Mouse (Mus musculus) MEL (cell line): ENCODE measurements at regions not wholly inside any gene's neighbourhood (a gene's known extent, or its start where the extent isn't known, plus 50 kb on each side); places are given as distances from the start of the nearest gene placed in this dataset.
A peak's percentile ranks its signal among the peaks of the same experiment; 100 is the strongest.

Experiments
- CHD2 ChIP-seq: IDR thresholded peaks from 2 replicates; pipeline ENCODE4 v1.6.1; 2011; ENCODE audit warnings: low read length, improper control_type of control experiment
- CTCF ChIP-seq, 3 experiments: IDR thresholded peaks in 2 of 3; conservative IDR thresholded peaks in 1 of 3; 2 replicates each; pipeline ENCODE4 v1.5.1; 2011 to 2012; ENCODE audit warnings: low read length in 3 of 3, low read depth in 2 of 3, mild to moderate bottlenecking in 2 of 3, improper control_type of control experiment in 1 of 3, inconsistent platforms in 1 of 3, mixed read lengths in 1 of 3, moderate library complexity in 1 of 3; ENCODE audit not compliant: control insufficient read depth in 1 of 3, insufficient read depth in 1 of 3, poor library complexity in 1 of 3, severe bottlenecking in 1 of 3
- EP300 ChIP-seq, 2 experiments: IDR thresholded peaks; 2 replicates each; pipeline ENCODE4 v1.6.1; 2011; ENCODE audit warnings: improper control_type of control experiment in 2 of 2, low read length in 2 of 2, low read depth in 1 of 2, mild to moderate bottlenecking in 1 of 2
- KAT2A ChIP-seq: conservative IDR thresholded peaks from 2 replicates; pipeline ENCODE4 v1.6.1; 2012; ENCODE audit warnings: low read depth, low read length, improper control_type of control experiment, inconsistent platforms
- MAFK ChIP-seq: IDR thresholded peaks from 2 replicates; pipeline ENCODE4 v1.6.1; 2011; ENCODE audit warnings: low read depth, mild to moderate bottlenecking, low read length, improper control_type of control experiment, borderline replicate concordance
- POLR2A ChIP-seq, 2 experiments: IDR thresholded peaks; 2 replicates each; pipeline ENCODE4 v1.6.1; 2011 to 2012; ENCODE audit warnings: low read length in 2 of 2, mild to moderate bottlenecking in 2 of 2, control low read depth in 1 of 2, improper control_type of control experiment in 1 of 2, low read depth in 1 of 2, moderate library complexity in 1 of 2; ENCODE audit not compliant: control insufficient read depth in 1 of 2, insufficient read depth in 1 of 2, poor library complexity in 1 of 2
- POLR2AphosphoS2 ChIP-seq: IDR thresholded peaks from 2 replicates; pipeline ENCODE4 v1.6.1; 2011; ENCODE audit warnings: low read length, improper control_type of control experiment
- ZC3H11A ChIP-seq: IDR thresholded peaks from 2 replicates; pipeline ENCODE4 v1.6.1; 2012; ENCODE audit warnings: low read depth, mild to moderate bottlenecking, inconsistent platforms, low read length, improper control_type of control experiment

GRCm38 (mm10) chr3:123806050-123806449, 115.4 kb upstream of the Ndst3 start:
- TF ChIP-seq CTCF (IDR thresholded peaks at IDR 0.05 in 2 of 3, conservative IDR thresholded peaks at IDR 0.05 in 1 of 3; ENCODE audit: control insufficient read depth in 1 of 3, insufficient read depth in 1 of 3, low read depth in 2 of 3, low read length in 3 of 3, poor library complexity in 1 of 3, severe bottlenecking in 1 of 3) (peak in 2 of 3 experiments; percentile 17 to 36; a peak in 3 of 6 replicates), MAFK (no peak), KAT2A (no peak), POLR2A (IDR thresholded peaks at IDR 0.05; ENCODE audit: control insufficient read depth in 1 of 2, insufficient read depth in 1 of 2, low read depth in 1 of 2, low read length in 2 of 2, poor library complexity in 1 of 2) (no peak), EP300 (IDR thresholded peaks at IDR 0.05; ENCODE audit: low read depth in 1 of 2, low read length in 2 of 2) (no peak), ZC3H11A (no peak), POLR2AphosphoS2 (no peak), CHD2 (no peak)
